Mouse (Mus musculus): ENCODE data around the gene Ap1ar. TPM values are rescaled to one million over a fixed set of nuclear protein-coding genes. Genes with fewer than 3 reads are reported as not detected.

The Ap1ar gene
- total and polyA plus RNA-seq, 2 experiments from 2014 or later = 78.6 to 119 TPM

GRCm38 (mm10) chr3:127871575-127871974 is 34.3 kb upstream of the Ap1ar start:
- Histone ChIP-seq H3K36me3 (ENCODE audit: insufficient read depth, low read length) (no peaks in the 10 kb centered on the region), H3K4me2 (ENCODE audit: low read depth, low read length, poor library complexity, severe bottlenecking) (no peak overlapping the region), H3K4me3 (ENCODE audit: low read depth, low read length) (no peak overlapping the region), H3K27me3 (ENCODE audit: insufficient read depth, low read length) (no peaks in the 10 kb centered on the region), H3K27ac (ENCODE audit: low read depth, low read length) (no peak overlapping the region), H3K9ac (replicated peaks; ENCODE audit: low read length, poor library complexity, severe bottlenecking) (no peak overlapping the region), H3K9me3 (ENCODE audit: low read length) (no peaks in the 10 kb centered on the region), H3K4me1 (ENCODE audit: insufficient read depth, low read length) (no peaks in the 10 kb centered on the region)
- 89% methylated on average over 9 of the region's 9 CpGs for WGBS
- ATAC-seq (ENCODE audit: low FRiP score) (no peak), DNase-seq (ENCODE audit: low spot score) (no peak)
- TF ChIP-seq CTCF (IDR thresholded peaks at IDR 0.05) = no peak

GRCm38 (mm10) chr3:127868880-127869279 is 31.6 kb upstream of the Ap1ar start:
- H3K4me2 ChIP-seq (ENCODE audit: low read depth, low read length, poor library complexity, severe bottlenecking) = no peak overlapping the region
- no peak for ATAC-seq (ENCODE audit: low FRiP score)
- no peak overlapping the region for H3K27ac ChIP-seq (ENCODE audit: low read depth, low read length)
- WGBS = 39% methylated on average over 5 of the region's 5 CpGs
- H3K4me1 ChIP-seq (ENCODE audit: insufficient read depth, low read length) = no peaks in the 10 kb centered on the region
- TF ChIP-seq CTCF (IDR thresholded peaks at IDR 0.05) = no peak
- no peak overlapping the region for H3K9ac ChIP-seq (replicated peaks; ENCODE audit: low read length, poor library complexity, severe bottlenecking)
- H3K9me3 ChIP-seq (ENCODE audit: low read length) = no peaks in the 10 kb centered on the region
- no peak overlapping the region for H3K4me3 ChIP-seq (ENCODE audit: low read depth, low read length)
- no peaks in the 10 kb centered on the region for H3K27me3 ChIP-seq (ENCODE audit: insufficient read depth, low read length)
- peak; percentile 14 for DNase-seq (ENCODE audit: low spot score)
- H3K36me3 ChIP-seq (ENCODE audit: insufficient read depth, low read length) = no peaks in the 10 kb centered on the region

- no peak for ATAC-seq (ENCODE audit: low FRiP score)
- no peaks in the 10 kb centered on the region for H3K9me3 ChIP-seq (ENCODE audit: low read length)
- WGBS = 45% methylated on average over 9 of the region's 9 CpGs
Observed at GRCm38 (mm10) chr3:127868046-127868758, 30.9 kb upstream of the Ap1ar start.

GRCm38 (mm10) chr3:127864242-127864641 is 26.9 kb upstream of the Ap1ar start:
- H3K4me3 ChIP-seq (ENCODE audit: low read depth, low read length) = no peak overlapping the region
- peak; percentile 38 for TF ChIP-seq CTCF (IDR thresholded peaks at IDR 0.05)
- no peak overlapping the region for H3K9ac ChIP-seq (replicated peaks; ENCODE audit: low read length, poor library complexity, severe bottlenecking)
- H3K4me2 ChIP-seq (ENCODE audit: low read depth, low read length, poor library complexity, severe bottlenecking) = no peak overlapping the region
- H3K4me1 ChIP-seq (ENCODE audit: insufficient read depth, low read length) = no peaks in the 10 kb centered on the region
- peak; percentile 36 for DNase-seq (ENCODE audit: low spot score)
- no peaks in the 10 kb centered on the region for H3K27me3 ChIP-seq (ENCODE audit: insufficient read depth, low read length)
- no peak overlapping the region for H3K27ac ChIP-seq (ENCODE audit: low read depth, low read length)
- H3K36me3 ChIP-seq (ENCODE audit: insufficient read depth, low read length) = no peaks in the 10 kb centered on the region
- ATAC-seq (ENCODE audit: low FRiP score) = no peak
- WGBS = 42% methylated on average over 2 of the region's 2 CpGs
- H3K9me3 ChIP-seq (ENCODE audit: low read length) = no peaks in the 10 kb centered on the region

More at GRCm38 (mm10) chr3:127868046-127868758, 30.9 kb upstream of the Ap1ar start:
- DNase-seq (ENCODE audit: low spot score) = no peak
- no peak for TF ChIP-seq CTCF (IDR thresholded peaks at IDR 0.05)
- Histone ChIP-seq H3K4me2 (ENCODE audit: low read depth, low read length, poor library complexity, severe bottlenecking) (no peak overlapping the region), H3K36me3 (ENCODE audit: insufficient read depth, low read length) (no peaks in the 10 kb centered on the region), H3K4me1 (ENCODE audit: insufficient read depth, low read length) (no peaks in the 10 kb centered on the region), H3K27ac (ENCODE audit: low read depth, low read length) (no peak overlapping the region), H3K9ac (replicated peaks; ENCODE audit: low read length, poor library complexity, severe bottlenecking) (no peak overlapping the region), H3K4me3 (ENCODE audit: low read depth, low read length) (no peak overlapping the region), H3K27me3 (ENCODE audit: insufficient read depth, low read length) (no peaks in the 10 kb centered on the region)

GRCm38 (mm10) chr3:127863571-127863970 is 26.2 kb upstream of the Ap1ar start:
- TF ChIP-seq CTCF (IDR thresholded peaks at IDR 0.05) = no peak
- 60% methylated on average over 3 of the region's 3 CpGs for WGBS
- Histone ChIP-seq H3K9ac (replicated peaks; ENCODE audit: low read length, poor library complexity, severe bottlenecking) (no peak overlapping the region), H3K4me3 (ENCODE audit: low read depth, low read length) (no peak overlapping the region), H3K27ac (ENCODE audit: low read depth, low read length) (no peak overlapping the region), H3K27me3 (ENCODE audit: insufficient read depth, low read length) (no peaks in the 10 kb centered on the region), H3K4me1 (ENCODE audit: insufficient read depth, low read length) (no peaks in the 10 kb centered on the region), H3K4me2 (ENCODE audit: low read depth, low read length, poor library complexity, severe bottlenecking) (no peak overlapping the region), H3K36me3 (ENCODE audit: insufficient read depth, low read length) (no peaks in the 10 kb centered on the region), H3K9me3 (ENCODE audit: low read length) (no peaks in the 10 kb centered on the region)
- DNase-seq (ENCODE audit: low spot score) (peak; percentile 16), ATAC-seq (ENCODE audit: low FRiP score) (no peak)

GRCm38 (mm10) chr3:127862479-127862878 is 25.2 kb upstream of the Ap1ar start:
- Histone ChIP-seq H3K9me3 (ENCODE audit: low read length) (no peaks in the 10 kb centered on the region), H3K27me3 (ENCODE audit: insufficient read depth, low read length) (no peaks in the 10 kb centered on the region), H3K4me2 (ENCODE audit: low read depth, low read length, poor library complexity, severe bottlenecking) (no peak overlapping the region), H3K9ac (replicated peaks; ENCODE audit: low read length, poor library complexity, severe bottlenecking) (no peak overlapping the region), H3K36me3 (ENCODE audit: insufficient read depth, low read length) (no peaks in the 10 kb centered on the region), H3K4me1 (ENCODE audit: insufficient read depth, low read length) (no peaks in the 10 kb centered on the region), H3K4me3 (ENCODE audit: low read depth, low read length) (no peak overlapping the region), H3K27ac (ENCODE audit: low read depth, low read length) (no peak overlapping the region)
- no peak for TF ChIP-seq CTCF (IDR thresholded peaks at IDR 0.05)
- ATAC-seq (ENCODE audit: low FRiP score) = no peak
- no peak for DNase-seq (ENCODE audit: low spot score)
- WGBS = 78% methylated on average over 4 of the region's 4 CpGs

All from midbrain, postnatal 0 days (tissue).